Mouse (Mus musculus) midbrain, embryonic 10.5 days (tissue): Measurements from ENCODE around the gene Scgb3a1. TPM values are rescaled to one million over a fixed set of nuclear protein-coding genes. Genes with fewer than 3 reads are reported as not detected.

Experiments
- DNase-seq: peaks from one replicate; pipeline ENCODE4 v3.0.0-alpha.2; 2017; ENCODE audit warnings: low spot score
- H3K27ac ChIP-seq: fragments of 300-500 bp; sonication (generic); replicated peaks from 2 replicates; pipeline ENCODE4 v1.5.1; 2016; ENCODE audit warnings: mild to moderate bottlenecking
- H3K27me3 ChIP-seq: fragments of 300-500 bp; sonication (generic); 2 replicates; pipeline ENCODE4 v1.6.1; 2016; ENCODE audit warnings: low read depth, mild to moderate bottlenecking; ENCODE audit not compliant: poor library complexity, severe bottlenecking
- H3K36me3 ChIP-seq: fragments of 300-500 bp; sonication (generic); 2 replicates; pipeline ENCODE4 v1.6.1; 2016; ENCODE audit warnings: mild to moderate bottlenecking, moderate library complexity
- H3K4me1 ChIP-seq: fragments of 300-500 bp; sonication (generic); 2 replicates; pipeline ENCODE4 v1.6.1; 2016
- H3K4me3 ChIP-seq: fragments of 300-500 bp; sonication (generic); 2 replicates; pipeline ENCODE4 v1.5.1; 2016; ENCODE audit warnings: mild to moderate bottlenecking, moderate library complexity
- H3K9me3 ChIP-seq: fragments of 300-500 bp; sonication (generic); replicated peaks from 2 replicates; pipeline ENCODE4 v1.6.1; 2016; ENCODE audit warnings: mild to moderate bottlenecking
- WGBS: fragments of 180-500 bp; shearing (Covaris S2); methylation state at CpG from one replicate; pipeline ENCODE4 v1.1.7; 2016; 5-methylcytosine and 5-hydroxymethylcytosine counted together
- polyA plus RNA-seq: library from polyadenylated mRNA; unstranded; fragments of >200 nt; fragmentation: Nextera tagmentation; extraction: Ambion mirVana; gene quantifications from 2 replicates; pipeline ENCODE4 v1.2.1, GENCODE M21; 2016

Gene Scgb3a1
- polyA plus RNA-seq = not detected in 2 replicates

- DNase-seq = no peak
- Histone ChIP-seq H3K4me1 (no peaks in the 10 kb centered on the region), H3K4me3 (no peak within 1 kb of the TSS), H3K27me3 (no peaks in the 10 kb centered on the region), H3K36me3 (peaks cover 5% of the 10 kb centered on the region), H3K27ac (no peak within 1 kb of the TSS), H3K9me3 (no peaks in the 10 kb centered on the region)
- WGBS = 84% methylated on average over 5 of the region's 5 CpGs
Observed at GRCm38 (mm10) chr11:49663310-49663709, at the start of gene Scgb3a1. TSS of gene Scgb3a1 (plus strand) at chr11:49663610.

- Histone ChIP-seq H3K27ac (no peak overlapping the region), H3K9me3 (no peaks in the 10 kb centered on the region), H3K4me3 (no peak overlapping the region), H3K36me3 (no peaks in the 10 kb centered on the region), H3K27me3 (peaks cover 26% of the 10 kb centered on the region), H3K4me1 (0 out of 2 replicates have a peak, but pooled peaks cover 4% of the 10 kb centered on the region)
- 89% methylated on average over 10 of the region's 10 CpGs for WGBS
- no peak for DNase-seq
Observed at GRCm38 (mm10) chr11:49615856-49616725, 47.3 kb upstream of the Scgb3a1 start.

- Histone ChIP-seq H3K36me3 (no peaks in the 10 kb centered on the region), H3K27me3 (peaks cover 8% of the 10 kb centered on the region), H3K4me3 (no peak overlapping the region), H3K27ac (no peak overlapping the region), H3K9me3 (no peaks in the 10 kb centered on the region), H3K4me1 (0 out of 2 replicates have a peak, but pooled peaks cover 1% of the 10 kb centered on the region)
- DNase-seq = no peak
- 88% methylated on average over 8 of the region's 8 CpGs for WGBS
Observed at GRCm38 (mm10) chr11:49618476-49618875, 44.9 kb upstream of the Scgb3a1 start.

GRCm38 (mm10) chr11:49621953-49622352 lies 41.5 kb upstream of the Scgb3a1 start:
- WGBS = 87% methylated on average over 5 of the region's 5 CpGs
- no peak overlapping the region for H3K4me3 ChIP-seq
- peaks cover 7% of the 10 kb centered on the region; the same call in 1 of the 2 replicates for H3K4me1 ChIP-seq
- no peaks in the 10 kb centered on the region for H3K36me3 ChIP-seq
- no peaks in the 10 kb centered on the region for H3K9me3 ChIP-seq
- H3K27me3 ChIP-seq = no peaks in the 10 kb centered on the region
- H3K27ac ChIP-seq = no peak overlapping the region
- DNase-seq = no peak

GRCm38 (mm10) chr11:49624156-49624555 lies 39.3 kb upstream of the Scgb3a1 start:
- Histone ChIP-seq H3K36me3 (no peaks in the 10 kb centered on the region), H3K27ac (no peak overlapping the region), H3K4me3 (no peak overlapping the region), H3K9me3 (no peaks in the 10 kb centered on the region), H3K4me1 (peaks cover 7% of the 10 kb centered on the region; the same call in 1 of the 2 replicates), H3K27me3 (no peaks in the 10 kb centered on the region)
- DNase-seq = no peak
- WGBS = 87% methylated on average over 3 of the region's 3 CpGs

GRCm38 (mm10) chr11:49625863-49626262 lies 37.5 kb upstream of the Scgb3a1 start:
- Histone ChIP-seq H3K4me1 (peaks cover 7% of the 10 kb centered on the region; the same call in 1 of the 2 replicates), H3K36me3 (no peaks in the 10 kb centered on the region), H3K9me3 (no peaks in the 10 kb centered on the region), H3K27ac (no peak overlapping the region), H3K4me3 (no peak overlapping the region), H3K27me3 (0 out of 2 replicates have a peak, but pooled peaks cover 6% of the 10 kb centered on the region)
- WGBS = 57% methylated on average over 15 of the region's 15 CpGs
- no peak for DNase-seq

GRCm38 (mm10) chr11:49626748-49627147 lies 36.7 kb upstream of the Scgb3a1 start:
- no peak overlapping the region for H3K4me3 ChIP-seq
- WGBS = 76% methylated on average over 8 of the region's 8 CpGs
- peaks cover 10% of the 10 kb centered on the region; the same call in 1 of the 2 replicates for H3K27me3 ChIP-seq
- no peak for DNase-seq
- H3K36me3 ChIP-seq = no peaks in the 10 kb centered on the region
- H3K9me3 ChIP-seq = no peaks in the 10 kb centered on the region
- H3K27ac ChIP-seq = no peak overlapping the region
- H3K4me1 ChIP-seq = peaks cover 7% of the 10 kb centered on the region; the same call in 1 of the 2 replicates

- Histone ChIP-seq H3K36me3 (no peaks in the 10 kb centered on the region), H3K27me3 (peaks cover 54% of the 10 kb centered on the region), H3K27ac (no peak overlapping the region), H3K9me3 (no peaks in the 10 kb centered on the region), H3K4me1 (peaks cover 15% of the 10 kb centered on the region), H3K4me3 (no peak overlapping the region)
- no peak for DNase-seq
- 47% methylated on average over 3 of the region's 3 CpGs for WGBS
Observed at GRCm38 (mm10) chr11:49631154-49631553, 32.3 kb upstream of the Scgb3a1 start.

- no peaks in the 10 kb centered on the region for H3K36me3 ChIP-seq
- DNase-seq = no peak
- no peaks in the 10 kb centered on the region for H3K9me3 ChIP-seq
- no peak overlapping the region for H3K27ac ChIP-seq
- peaks cover 65% of the 10 kb centered on the region for H3K27me3 ChIP-seq
- 87% methylated on average over 2 of the region's 2 CpGs for WGBS
- no peak overlapping the region for H3K4me3 ChIP-seq
- peaks cover 22% of the 10 kb centered on the region for H3K4me1 ChIP-seq
Observed at GRCm38 (mm10) chr11:49632256-49632655, 31.2 kb upstream of the Scgb3a1 start.

GRCm38 (mm10) chr11:49634101-49634500 lies 29.3 kb upstream of the Scgb3a1 start:
- Histone ChIP-seq H3K27ac (no peak overlapping the region), H3K36me3 (no peaks in the 10 kb centered on the region), H3K27me3 (peaks cover 76% of the 10 kb centered on the region), H3K4me3 (peak overlapping the region; percentile 19; the same call in 1 of the 2 replicates), H3K4me1 (peaks cover 22% of the 10 kb centered on the region), H3K9me3 (no peaks in the 10 kb centered on the region)
- no peak for DNase-seq
- 7% methylated on average over 22 of the region's 22 CpGs for WGBS

- no peak overlapping the region for H3K27ac ChIP-seq
- peaks cover 71% of the 10 kb centered on the region for H3K27me3 ChIP-seq
- no peak for DNase-seq
- peaks cover 22% of the 10 kb centered on the region for H3K4me1 ChIP-seq
- WGBS = 78% methylated on average over 6 of the region's 6 CpGs
- no peaks in the 10 kb centered on the region for H3K9me3 ChIP-seq
- no peak overlapping the region for H3K4me3 ChIP-seq
- H3K36me3 ChIP-seq = no peaks in the 10 kb centered on the region
Observed at GRCm38 (mm10) chr11:49635671-49636070, 27.7 kb upstream of the Scgb3a1 start.

- Histone ChIP-seq H3K4me1 (peaks cover 22% of the 10 kb centered on the region), H3K36me3 (no peaks in the 10 kb centered on the region), H3K27ac (no peak overlapping the region), H3K4me3 (peak overlapping the region; percentile 24), H3K27me3 (peaks cover 70% of the 10 kb centered on the region), H3K9me3 (no peaks in the 10 kb centered on the region)
- WGBS = 4% methylated on average over 11 of the region's 11 CpGs
- peak; percentile 51 for DNase-seq
Observed at GRCm38 (mm10) chr11:49636449-49636848, 27.0 kb upstream of the Scgb3a1 start.

GRCm38 (mm10) chr11:49645677-49646076 lies 17.7 kb upstream of the Scgb3a1 start:
- no peaks in the 10 kb centered on the region for H3K27me3 ChIP-seq
- H3K36me3 ChIP-seq = no peaks in the 10 kb centered on the region
- H3K4me1 ChIP-seq = no peaks in the 10 kb centered on the region
- H3K4me3 ChIP-seq = no peak overlapping the region
- no peak for DNase-seq
- 64% methylated on average over 8 of the region's 8 CpGs for WGBS
- H3K27ac ChIP-seq = no peak overlapping the region
- H3K9me3 ChIP-seq = no peaks in the 10 kb centered on the region
